Mouse (Mus musculus) olfactory bulb, adult 2 months (tissue): ENCODE data around the gene Mat2b.

Experiments
- CTCF ChIP-seq: fragments of 200-500 bp; IDR thresholded peaks from 2 replicates; pipeline ENCODE4 v1.5.1; 2012; ENCODE audit warnings: low read depth, mild to moderate bottlenecking, low read length, moderate library complexity; ENCODE audit not compliant: insufficient read depth
- POLR2A ChIP-seq: fragments of 200-500 bp; IDR thresholded peaks from 2 replicates; pipeline ENCODE4 v1.6.1; 2012; ENCODE audit warnings: mild to moderate bottlenecking, low read depth, low read length, moderate library complexity; ENCODE audit not compliant: insufficient read depth

- TF ChIP-seq POLR2A (no peak), CTCF (no peak)
Observed at GRCm38 (mm10) chr11:40695103-40695502, at the start of gene Mat2b.
